Mouse (Mus musculus) thymus, postnatal 14 days (tissue): ENCODE measurements around the gene Fhod1.
A peak's percentile ranks its signal among the peaks of the same experiment; 100 is the strongest.

Experiments used
- DNase-seq: peaks from one replicate; pipeline ENCODE4 v3.0.0; 2021

Fhod1 gene

DNA sequence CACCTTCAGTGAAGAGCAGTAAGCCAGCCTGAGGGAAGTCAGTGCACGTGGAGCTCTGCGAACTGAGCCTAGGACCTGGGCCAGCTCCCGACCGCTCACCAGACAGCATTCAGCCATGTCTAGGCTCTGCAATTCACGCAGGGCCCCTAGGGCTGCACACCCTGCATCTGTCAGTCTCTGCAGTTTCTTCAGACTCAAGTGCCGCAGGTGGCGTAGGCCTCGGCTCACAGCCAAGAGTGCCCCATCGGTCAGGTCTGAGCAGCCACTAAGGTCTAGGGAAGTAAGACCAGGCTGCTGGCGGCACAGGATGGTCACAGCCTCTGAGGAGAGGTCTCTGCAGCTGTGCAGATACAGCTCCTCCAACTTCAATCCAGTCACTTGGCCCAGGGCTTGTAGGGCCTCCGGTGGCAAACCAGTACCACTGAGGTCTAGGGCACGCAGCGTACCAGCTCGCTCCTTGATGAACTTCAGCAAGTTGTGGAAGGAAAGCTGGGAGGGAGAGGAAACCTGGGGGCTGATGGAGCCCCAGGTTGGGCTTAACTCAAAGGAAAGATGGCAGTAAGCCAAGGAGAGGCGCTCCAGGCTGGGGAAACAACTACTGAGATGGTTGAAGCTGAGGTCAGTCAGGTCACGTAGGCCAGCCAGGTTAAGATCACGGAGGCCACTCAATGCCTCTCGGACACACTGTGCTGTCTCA lies 32.5 kb downstream of the Fhod1 start:
- no peak for DNase-seq

DNA sequence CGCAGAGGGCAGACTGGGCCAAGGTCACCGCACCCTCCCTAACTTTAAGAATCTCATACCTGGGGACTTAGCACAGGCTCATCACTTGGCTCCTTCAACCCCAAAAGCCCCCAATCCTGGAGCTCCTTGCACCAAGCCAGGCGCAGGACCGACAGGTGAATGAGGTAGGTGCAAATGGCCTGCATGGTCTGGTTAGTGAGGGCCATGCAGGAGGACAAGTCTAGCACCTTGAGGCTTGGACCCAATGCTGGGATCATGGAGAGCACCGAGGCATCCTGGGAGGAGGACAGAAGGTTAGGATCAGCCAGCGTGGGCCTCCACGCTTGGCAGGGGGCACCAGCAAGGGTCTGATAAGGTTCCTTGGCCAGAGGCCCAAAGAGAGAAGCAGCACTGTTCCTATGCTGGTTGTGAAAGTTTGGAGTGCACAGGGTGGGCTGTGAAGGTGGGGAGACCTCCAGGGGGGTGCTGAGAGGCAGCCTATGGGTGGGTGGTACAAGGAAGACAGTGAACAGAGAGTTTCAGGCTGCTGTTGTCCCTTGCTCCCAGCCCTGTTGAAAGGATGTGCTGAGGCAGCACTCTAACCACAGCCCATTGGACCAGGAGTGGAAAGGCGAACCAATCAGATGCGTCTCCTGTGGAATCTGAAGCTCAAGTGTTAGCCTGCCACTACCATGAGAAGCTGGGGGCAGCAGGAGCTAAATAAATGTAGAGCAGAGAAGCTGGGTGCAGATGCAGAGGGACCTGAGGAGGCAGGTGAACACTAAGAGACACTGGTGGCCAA lies 33.9 kb downstream of the Fhod1 start:
- DNase-seq: no peak

DNA sequence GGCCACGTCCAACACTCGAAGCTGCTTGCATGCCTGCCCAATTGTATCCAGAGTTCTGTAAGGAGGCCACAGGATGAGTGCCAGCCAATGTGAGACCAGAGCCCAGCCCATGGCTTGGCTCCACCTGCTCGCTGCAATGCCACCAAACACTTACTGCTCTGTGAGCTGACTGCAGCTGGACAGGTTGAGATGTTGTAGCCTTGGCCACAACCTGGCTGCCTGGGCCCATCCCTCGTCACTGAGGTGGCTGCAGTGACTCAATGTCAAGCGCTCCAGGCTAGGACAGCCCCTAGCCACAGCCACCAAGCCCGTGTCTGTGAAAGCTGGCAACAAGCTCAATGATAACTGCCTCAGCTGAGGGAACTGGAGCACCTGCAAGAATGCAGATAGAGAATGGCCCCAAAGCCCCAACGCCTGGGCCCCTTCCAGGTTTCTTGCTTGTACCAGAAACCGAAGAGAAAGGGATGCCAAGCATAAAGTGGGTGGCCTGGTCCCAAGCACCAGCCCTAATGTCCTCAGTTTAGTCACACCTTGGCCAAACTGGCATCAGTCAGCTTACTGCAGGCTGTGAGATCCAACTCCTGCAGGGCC lies 34.8 kb downstream of the Fhod1 start:
- DNase-seq: no peak

DNA sequence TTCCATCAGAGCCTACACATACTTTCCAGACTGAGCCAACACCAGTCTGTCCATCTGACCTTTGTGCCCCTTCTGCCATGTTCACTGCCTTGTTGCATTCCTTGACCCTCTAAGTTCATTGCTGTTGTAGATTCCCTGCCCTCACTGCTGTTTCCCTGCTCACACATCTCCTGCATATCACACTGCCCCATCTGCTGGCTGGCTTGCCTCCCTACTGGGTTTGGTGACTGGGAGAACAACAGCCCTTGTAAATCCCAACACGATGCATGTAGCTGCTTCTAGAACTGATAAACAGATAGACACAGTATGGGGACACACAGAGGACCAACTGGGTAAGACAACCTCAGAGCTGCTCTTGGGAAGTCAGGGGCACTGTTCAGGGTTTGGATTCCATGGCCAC lies 36.0 kb downstream of the Fhod1 start:
- DNase-seq: no peak

DNA sequence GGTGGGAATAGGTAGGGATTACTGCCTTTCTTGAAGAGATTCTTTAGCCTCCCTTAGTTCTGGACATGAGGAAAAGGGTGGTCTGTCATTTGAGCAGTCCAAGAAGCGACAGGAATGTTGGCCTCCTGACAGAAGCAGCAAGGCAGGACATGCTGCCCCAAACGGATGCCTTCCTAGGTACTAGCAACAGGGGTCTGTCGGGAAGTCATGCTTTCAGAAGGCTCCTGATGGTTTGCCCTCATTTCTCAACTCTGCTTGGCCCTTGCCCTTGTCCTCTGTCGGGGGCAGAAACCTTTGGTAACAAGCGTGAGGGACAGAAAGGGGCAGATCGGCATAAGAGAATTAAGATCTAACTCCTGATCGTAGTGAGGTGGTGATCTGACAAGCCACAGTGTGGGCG lies 37.6 kb downstream of the Fhod1 start:
- no peak for DNase-seq

DNA sequence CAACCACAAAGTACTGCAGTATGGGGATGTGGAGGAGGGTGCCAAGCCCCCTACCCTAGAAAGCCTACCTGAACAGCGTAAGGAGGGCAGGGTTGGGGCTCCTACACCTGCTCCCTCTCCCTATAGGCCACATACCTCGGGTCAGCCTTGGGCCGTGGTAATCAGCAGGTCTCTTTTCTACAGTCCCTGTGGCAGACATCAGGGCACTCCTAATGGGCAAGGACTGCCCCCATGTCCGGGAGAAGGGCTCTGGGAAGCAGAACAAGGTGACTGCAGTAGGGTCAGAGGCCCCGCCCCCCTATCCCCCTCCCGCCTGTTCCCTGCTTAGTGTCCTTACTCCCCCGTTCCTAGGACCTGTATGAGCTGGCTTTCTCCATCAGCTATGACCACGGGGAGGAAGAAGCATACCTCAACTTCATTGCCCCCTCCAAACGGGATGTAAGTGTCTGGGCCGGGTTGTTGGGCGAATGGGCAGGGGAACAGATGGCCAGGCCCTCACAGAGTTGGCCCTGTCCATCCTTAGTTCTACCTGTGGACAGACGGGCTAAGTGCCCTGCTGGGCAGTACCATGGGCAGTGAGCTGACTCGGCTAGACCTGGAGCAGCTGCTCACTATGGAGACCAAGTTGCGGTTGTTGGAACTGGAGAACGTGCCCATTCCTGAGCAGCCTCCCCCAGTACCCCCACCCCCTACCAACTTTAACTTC lies 38.5 kb downstream of the Fhod1 start:
- no peak for DNase-seq

DNA sequence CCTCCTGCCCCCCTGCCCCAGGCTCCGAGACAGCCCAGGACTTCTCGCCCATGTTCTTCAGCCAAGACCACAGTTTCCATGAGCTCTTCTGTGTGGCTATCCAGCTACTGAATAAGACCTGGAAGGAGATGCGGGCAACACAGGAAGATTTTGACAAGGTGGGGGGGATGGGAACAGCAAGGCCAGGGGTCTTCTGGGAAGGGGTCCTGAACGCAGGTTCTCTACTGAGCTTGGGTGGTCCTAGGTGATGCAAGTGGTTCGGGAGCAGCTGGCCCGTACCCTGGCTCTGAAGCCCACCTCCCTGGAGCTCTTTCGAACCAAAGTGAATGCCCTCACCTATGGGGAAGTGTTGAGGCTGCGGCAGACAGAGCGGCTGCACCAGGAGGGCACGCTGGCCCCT lies 39.3 kb downstream of the Fhod1 start:
- no peak for DNase-seq

DNA sequence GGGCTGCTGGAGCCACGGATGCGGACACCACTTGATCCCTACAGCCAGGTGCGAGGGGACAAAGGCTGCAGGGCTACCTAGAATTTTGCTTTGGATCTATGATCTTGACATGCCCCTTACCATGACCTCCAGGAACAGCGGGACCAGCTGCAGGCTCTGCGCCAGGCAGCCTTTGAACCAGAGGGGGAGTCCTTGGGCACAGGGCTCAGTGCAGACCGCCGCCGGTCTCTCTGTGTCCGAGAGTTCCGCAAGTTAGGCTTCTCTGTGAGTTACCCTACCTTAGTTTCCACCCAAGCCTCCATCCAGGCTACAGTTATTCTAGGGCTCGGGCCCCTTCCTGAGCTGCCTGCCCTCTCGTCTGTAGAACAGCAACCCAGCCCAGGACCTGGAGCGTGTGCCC lies 40.1 kb downstream of the Fhod1 start:
- no peak for DNase-seq

DNA sequence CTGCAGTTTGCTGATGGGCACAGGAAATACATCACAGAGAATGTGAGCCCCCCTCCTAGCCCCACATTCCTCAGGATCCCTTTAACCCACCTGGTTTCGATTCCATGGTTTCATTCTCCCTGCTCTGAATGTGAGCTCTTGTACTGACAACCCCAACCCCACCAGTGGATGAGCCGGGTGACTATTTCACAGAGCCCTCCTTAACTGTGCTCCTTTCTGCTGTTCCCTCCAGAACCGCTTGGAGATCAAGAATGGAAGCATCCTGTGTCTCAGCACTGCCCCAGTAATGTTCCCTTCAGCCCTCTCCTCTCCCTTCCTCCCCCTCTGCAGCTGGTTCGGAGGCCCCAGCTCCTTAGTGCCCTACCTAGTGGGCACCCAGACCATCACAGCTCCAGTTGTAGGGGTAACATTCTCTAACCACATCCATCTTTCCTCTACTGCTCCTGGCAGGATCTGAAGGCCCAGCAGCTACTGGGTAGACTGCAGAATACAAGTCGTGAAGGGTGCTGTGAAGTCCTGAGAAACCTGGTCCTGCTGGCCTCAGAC lies 41.5 kb downstream of the Fhod1 start:
- DNase-seq: no peak

DNA sequence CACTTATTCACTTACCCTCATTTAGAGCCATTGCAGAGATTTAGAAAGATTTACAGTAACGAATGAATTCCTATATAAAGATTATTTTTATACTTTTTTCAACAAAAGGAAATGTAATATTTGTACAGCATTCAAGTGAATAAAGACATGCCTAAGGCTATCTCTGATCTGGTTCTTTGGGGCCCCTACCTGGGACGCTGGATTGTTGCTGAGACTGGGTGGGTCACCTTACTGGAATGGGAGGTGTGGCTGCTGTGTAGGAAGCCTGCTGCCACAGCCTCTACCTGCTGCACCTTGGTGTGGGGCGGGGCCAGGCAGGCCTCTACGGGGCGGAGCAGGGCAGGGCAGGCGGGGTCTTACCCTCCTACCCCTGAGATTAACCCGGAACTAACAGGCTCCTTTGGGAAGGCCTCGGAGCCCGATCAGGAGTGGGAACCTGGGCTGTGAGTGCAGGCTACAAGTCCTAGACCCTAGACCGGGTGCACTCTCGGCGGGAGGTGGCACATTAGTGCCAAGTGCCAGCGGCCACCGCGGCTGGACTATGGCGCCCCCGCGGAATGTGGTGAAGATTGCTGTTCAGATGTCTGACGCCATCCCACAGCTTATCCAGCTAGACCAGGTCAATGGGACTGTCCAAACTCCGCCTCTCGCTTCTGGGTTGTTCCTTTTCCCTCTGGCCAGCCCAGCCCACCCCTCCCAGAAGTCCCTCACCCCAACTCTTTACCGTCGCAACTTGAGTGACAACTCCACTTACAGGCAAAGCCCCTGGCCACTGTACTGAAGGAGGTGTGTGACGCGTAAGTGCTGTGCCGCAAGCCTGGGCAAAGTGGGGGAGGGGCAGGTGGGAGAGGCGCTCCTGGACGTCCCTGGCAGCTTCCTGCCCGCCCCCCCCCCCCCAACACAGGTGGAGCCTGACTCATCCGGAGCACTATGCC lies 42.3 kb downstream of the Fhod1 start, which contains the start of gene Elmo3:
Elmo3 (plus strand) TSS at position 391 of the 935 bp plus-strand sequence.
- DNase-seq: peak; percentile 79

DNA sequence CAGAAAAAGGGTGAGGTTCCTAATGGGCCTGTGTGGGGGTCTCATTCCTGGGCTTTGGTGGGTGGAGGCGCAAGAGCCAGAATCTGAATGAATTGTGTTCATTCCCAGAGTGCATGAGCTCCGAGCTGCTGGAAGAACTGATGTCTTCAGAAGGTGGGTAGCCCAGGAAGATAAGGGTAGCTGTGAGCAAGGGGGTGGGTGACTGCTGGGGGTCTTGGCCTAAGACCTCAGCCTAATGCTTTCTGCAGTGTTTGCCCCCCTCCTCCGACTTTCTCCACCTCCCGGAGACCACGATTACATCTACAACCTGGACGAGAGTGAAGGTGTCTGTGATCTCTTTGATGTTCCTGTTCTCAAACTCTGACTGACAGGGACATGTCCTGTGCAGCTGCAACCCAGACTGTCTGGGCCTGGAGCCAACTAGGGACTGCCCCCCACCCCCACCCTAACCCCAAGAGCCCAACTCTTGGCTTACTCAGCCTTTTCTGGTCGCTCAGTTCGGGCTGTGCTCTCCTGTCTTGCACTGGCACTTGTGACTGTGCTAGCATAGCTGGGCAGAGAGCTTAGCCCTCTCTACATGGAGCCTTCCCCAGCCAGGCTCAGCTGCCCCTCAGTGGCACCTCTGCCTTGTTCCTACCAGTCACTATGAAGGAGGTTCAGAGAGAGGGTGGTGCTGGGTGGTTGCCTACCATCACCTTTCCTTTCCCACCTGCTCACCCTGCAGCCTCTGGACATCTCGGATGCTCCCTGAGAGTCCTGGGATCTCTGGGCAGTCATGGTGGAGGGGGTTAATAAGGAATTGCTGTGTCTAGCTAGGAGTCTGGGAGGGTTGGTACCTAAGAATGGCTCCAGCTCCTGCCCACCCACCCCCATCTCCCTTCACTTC lies 43.2 kb downstream of the Fhod1 start:
- no peak for DNase-seq

DNA sequence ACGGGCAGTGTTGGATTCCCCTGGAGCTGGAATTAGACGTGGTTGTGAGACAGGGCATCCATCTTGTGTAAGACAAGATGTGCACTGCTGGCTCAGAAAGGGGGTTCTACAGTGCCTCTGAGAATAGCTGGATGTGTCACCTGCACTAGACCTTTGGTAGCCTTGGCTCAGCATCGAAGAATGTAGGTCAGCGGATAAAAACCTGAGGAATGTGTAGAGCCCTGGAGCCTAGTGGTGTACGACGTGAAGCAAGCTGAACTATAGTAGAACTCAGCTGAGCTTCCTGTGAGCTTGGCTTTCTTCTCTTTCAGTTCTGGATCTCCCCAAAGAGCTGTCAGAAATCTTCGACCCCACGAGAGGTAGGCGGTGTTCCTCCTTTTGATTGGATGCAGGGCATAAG lies 43.9 kb downstream of the Fhod1 start:
- DNase-seq: no peak

DNA sequence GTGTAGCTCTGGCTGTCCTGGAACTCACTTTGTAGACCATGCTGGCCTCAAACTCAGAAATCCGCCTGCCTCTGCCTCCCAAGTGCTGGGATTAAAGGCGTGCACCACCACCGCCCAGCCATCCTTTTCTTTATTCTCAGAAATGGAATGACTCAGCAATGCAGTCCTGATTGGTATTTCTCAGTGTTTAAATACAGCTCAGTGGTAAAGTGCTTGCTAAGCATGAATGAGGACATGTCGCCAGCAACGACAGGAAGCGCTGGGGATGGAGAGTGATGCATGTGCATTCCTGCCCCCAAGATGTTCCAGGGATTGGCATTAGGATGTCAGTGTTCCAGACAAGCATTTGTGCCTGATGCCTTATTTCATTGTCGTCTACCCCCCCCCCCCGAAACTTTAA lies 44.4 kb downstream of the Fhod1 start:
- DNase-seq: no peak

DNA sequence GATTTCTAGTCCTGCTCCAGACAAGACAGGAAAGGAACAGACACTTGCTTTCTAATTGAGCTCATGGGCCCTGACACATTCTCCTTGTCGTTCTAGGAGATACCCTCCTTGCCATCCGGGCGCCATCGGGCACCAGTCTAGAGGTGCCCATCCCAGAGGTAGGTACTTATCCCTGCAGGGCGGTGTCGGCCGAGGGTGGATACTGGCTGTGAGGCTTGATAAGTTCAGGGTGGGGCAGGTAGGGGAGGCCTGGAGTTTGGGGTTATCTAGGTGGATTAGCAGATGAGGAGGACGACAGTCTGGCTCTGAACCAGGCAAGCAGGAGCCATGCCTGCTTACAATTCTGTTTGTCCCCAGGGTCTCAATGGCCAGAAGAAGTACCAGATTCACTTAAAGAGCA lies 47.8 kb downstream of the Fhod1 start:
- DNase-seq: no peak

DNA sequence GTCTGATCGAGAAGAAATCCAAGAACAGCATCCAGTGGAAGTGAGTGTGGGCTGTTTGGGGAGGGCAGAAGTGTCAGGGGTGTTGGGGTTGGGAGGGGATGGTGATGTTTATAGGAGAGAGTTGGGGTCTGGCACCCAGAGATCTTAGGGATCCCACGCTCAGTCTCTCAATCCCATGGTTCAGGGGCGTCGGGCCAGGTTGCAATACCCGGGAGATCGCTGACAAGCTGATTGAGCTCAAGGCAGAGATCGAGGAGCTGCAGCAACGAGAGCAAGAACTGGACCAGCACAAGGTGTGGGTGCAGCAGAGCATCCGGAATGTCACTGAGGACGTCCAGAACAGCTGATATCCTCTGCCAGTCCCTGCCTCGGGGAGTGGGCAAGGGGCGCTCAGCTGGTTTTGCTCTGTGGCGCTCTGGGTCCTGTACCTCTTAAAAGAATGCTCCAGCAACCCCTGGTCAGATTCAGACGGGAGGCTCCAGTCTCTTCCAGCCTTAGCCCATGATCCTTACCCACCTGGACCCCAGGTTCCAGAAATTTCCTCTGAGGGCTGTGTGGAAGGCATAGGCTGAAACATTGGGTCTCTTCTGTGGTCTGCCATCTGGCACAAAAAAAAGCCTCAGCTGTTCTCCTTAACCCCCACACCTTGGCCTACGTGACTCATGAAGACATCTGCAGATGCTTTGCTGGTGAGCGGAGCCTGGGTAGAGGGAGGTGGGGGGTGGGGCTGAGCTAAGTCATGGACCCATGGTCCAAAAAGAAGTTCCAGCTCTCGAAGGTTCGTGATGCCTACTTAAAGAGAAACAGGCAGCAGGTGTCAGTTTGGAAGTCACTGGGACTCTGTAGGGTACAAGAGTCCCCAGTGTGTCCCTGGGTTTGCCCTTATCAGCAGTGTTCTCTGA lies 49.2 kb downstream of the Fhod1 start:
- DNase-seq: peak; percentile 73

DNA sequence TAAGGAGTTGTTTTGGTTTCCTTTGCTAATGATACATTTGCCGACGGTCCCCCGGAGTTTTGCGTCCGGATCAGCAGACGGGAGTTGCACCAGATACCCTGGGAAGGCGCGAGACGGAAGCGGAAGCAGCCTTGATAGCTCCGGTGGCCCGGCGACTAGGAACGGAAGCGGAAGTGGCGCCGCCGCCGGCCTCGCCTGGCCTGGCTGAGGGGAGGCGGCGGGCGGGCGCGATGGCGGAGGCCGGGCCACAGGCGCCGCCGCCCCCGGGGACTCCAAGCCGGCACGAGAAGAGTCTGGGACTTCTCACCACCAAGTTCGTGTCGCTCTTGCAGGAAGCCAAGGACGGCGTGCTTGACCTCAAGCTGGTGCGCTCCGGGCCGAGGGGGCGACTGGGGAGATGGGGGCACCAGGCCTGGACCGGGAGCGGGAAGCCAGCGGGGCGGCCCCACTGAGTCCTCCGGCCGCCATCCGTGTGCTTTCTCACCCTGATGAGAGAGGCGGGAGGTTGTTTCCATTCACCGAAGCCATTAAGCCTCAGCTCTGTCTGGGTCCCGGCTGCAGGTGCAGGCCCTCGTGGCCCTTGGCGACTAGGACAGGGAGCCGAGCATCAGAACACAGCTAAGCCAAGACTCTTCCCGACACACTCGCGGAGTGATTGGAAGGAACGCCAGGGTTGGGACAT lies 50.1 kb downstream of the Fhod1 start, which contains the start of gene E2f4:
E2f4 (plus strand) TSS at position 153 of the 682 bp plus-strand sequence.
- peak; percentile 92 for DNase-seq

DNA sequence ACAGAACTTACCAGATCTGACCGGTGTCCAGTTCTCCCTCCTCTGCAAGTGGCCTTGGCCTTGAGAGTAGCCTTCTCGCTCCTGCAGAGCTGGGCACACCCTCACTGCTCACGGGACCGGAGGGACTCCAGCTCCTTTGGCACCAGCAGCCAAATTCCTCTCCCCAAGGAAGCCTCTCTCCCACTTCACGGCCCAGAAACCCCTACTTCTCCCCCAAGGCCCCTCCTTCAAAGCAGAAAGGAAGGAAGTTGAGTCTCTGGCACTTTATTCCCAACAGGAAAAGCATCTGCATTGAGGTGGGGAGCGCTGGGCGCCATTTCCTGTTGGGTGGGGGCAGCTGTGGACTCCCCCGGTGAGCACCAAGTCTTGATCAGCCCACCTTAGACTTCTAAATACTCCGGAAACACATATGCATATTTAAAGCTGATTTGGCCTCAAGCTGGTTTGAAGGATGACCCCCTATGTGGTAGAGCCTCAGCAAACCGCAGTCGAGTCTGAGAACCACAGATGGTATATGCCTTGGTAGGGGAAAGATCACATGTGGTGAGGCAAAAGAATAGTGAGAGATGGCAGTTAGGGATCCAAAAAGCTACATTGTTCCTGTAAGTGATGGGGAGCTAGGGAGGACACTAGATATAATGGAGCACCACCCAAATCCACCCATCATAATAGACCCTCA lies 51.7 kb downstream of the Fhod1 start, which contains the start of gene Exoc3l:
Exoc3l (minus strand) TSS at position 207 of the 679 bp plus-strand sequence.
- peak; percentile 33 for DNase-seq

DNA sequence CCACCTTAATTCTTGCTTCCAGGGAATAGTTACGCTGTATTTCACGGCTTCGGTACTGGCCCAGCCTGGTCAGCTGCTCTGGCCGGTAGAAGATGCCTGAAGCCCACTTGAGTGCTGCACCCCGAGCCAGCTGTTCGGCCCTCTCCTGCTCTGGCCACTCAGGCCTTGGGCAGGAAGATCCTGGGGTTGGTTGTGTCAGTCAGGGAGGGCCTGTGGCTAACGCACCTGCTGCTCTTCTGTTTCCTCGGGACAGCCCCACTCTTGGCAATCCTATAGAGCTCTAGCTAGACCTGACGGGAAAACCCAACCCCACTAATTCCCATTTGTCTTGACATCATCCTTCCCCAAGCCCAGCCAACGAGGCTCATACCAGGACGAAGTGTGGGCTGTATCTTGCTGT lies 52.5 kb downstream of the Fhod1 start:
- DNase-seq: no peak
